Mouse (Mus musculus) G1E (cell line): ENCODE results near the gene Emc8. TPM values are rescaled to one million over a fixed set of nuclear protein-coding genes. Genes with fewer than 3 reads are reported as not detected.

Experiments
- ATAC-seq: 2 replicates; pipeline ENCODE4 v1.8.0; 2016; ENCODE audit warnings: mild to moderate bottlenecking; ENCODE audit not compliant: insufficient number of reproducible peaks, poor library complexity, low FRiP score, severe bottlenecking; ENCODE audit errors: extremely low read depth
- DNase-seq: peaks from one replicate; pipeline ENCODE4 v3.0.0; 2012; ENCODE audit warnings: low spot score
- H3K27me3 ChIP-seq: 2 replicates; pipeline ENCODE4 v1.6.1; 2012; ENCODE audit warnings: mild to moderate bottlenecking, low read length, inconsistent platforms; ENCODE audit not compliant: insufficient read depth
- H3K36me3 ChIP-seq: replicated peaks from 2 replicates; pipeline ENCODE3; 2012; ENCODE audit warnings: mild to moderate bottlenecking, inconsistent platforms
- H3K4me1 ChIP-seq: 2 replicates; pipeline ENCODE4 v1.6.1; 2012; ENCODE audit warnings: low read depth, low read length, inconsistent platforms, mixed read lengths; ENCODE audit not compliant: insufficient read depth
- H3K4me3 ChIP-seq: 2 replicates; pipeline ENCODE4 v1.5.1; 2012; ENCODE audit warnings: low read depth, mild to moderate bottlenecking, inconsistent platforms, low read length, moderate library complexity, mixed read lengths
- H3K9me3 ChIP-seq: replicated peaks from 2 replicates; pipeline ENCODE4 v1.6.1; 2012; ENCODE audit warnings: inconsistent platforms
- CTCF ChIP-seq: IDR thresholded peaks from 2 replicates; pipeline ENCODE4 v1.5.1; 2012; ENCODE audit warnings: low read depth, low read length, inconsistent platforms, mixed read lengths
- GATA1 ChIP-seq: IDR thresholded peaks from 2 replicates; pipeline ENCODE4 v1.6.1; 2012; ENCODE audit warnings: borderline replicate concordance, low read length, inconsistent platforms, mixed read lengths
- GATA2 ChIP-seq: IDR thresholded peaks from 2 replicates; pipeline ENCODE4 v1.6.1; 2012; ENCODE audit warnings: low read depth, low read length, inconsistent platforms, borderline replicate concordance
- POLR2AphosphoS5 ChIP-seq: IDR thresholded peaks from 2 replicates; pipeline ENCODE4 v1.6.1; 2012; ENCODE audit warnings: low read depth, low read length, inconsistent platforms; ENCODE audit not compliant: insufficient replicate concordance
- TAL1 ChIP-seq: conservative IDR thresholded peaks from 2 replicates; pipeline ENCODE4 v1.6.1; 2012; ENCODE audit warnings: low read depth, low read length, inconsistent platforms, mixed read lengths
- polyA plus RNA-seq: library from polyadenylated mRNA; stranded (reverse); fragments of >175 nt; gene quantifications from 2 replicates; pipeline ENCODE4 v1.2.3, GENCODE M21; 2012
- total RNA-seq, 2 experiments: library from RNA; stranded (forward) in 1 of 2; stranded (reverse) in 1 of 2; fragments of 200-1000 nt in 1 of 2; fragments of >200 nt in 1 of 2; fragmentation: Nextera tagmentation in 1 of 2; gene quantifications; 2 replicates each; pipeline ENCODE4 v1.2.3; 2014 to 2017

The Emc8 gene
- total and polyA plus RNA-seq, 3 experiments, result 18.7 to 89.7 (median 41.6) TPM

GRCm38 (mm10) chr8:120697154-120697978, 29.0 kb upstream of the Emc8 start:
- no peaks in the 10 kb centered on the region for H3K27me3 ChIP-seq
- DNase-seq (no peak), ATAC-seq (no peak)
- no peaks in the 10 kb centered on the region for H3K4me1 ChIP-seq
- H3K36me3 ChIP-seq, result no peaks in the 10 kb centered on the region
- H3K9me3 ChIP-seq, result peaks cover 28% of the 10 kb centered on the region
- H3K4me3 ChIP-seq, result no peak overlapping the region
- TF ChIP-seq GATA2 (no peak), GATA1 (no peak), CTCF (no peak), TAL1 (no peak), POLR2AphosphoS5 (no peak)

GRCm38 (mm10) chr8:120696401-120697153, 28.2 kb upstream of the Emc8 start:
- Histone ChIP-seq H3K27me3 (no peaks in the 10 kb centered on the region), H3K4me1 (no peaks in the 10 kb centered on the region), H3K4me3 (no peak overlapping the region), H3K9me3 (peaks cover 25% of the 10 kb centered on the region), H3K36me3 (no peaks in the 10 kb centered on the region)
- no peak for ATAC-seq
- no peak for DNase-seq
- TF ChIP-seq GATA2 (no peak), TAL1 (no peak), CTCF (no peak), POLR2AphosphoS5 (no peak), GATA1 (no peak)

GRCm38 (mm10) chr8:120693861-120694493, 25.6 kb upstream of the Emc8 start:
- H3K9me3 ChIP-seq, result peaks cover 24% of the 10 kb centered on the region
- DNase-seq (no peak), ATAC-seq (no peak)
- no peak for TF ChIP-seq TAL1
- no peak for TF ChIP-seq GATA1
- no peak for TF ChIP-seq POLR2AphosphoS5
- H3K4me3 ChIP-seq, result no peak overlapping the region
- H3K36me3 ChIP-seq, result no peaks in the 10 kb centered on the region
- no peaks in the 10 kb centered on the region for H3K27me3 ChIP-seq
- H3K4me1 ChIP-seq, result no peaks in the 10 kb centered on the region

GRCm38 (mm10) chr8:120692934-120693333, 24.6 kb upstream of the Emc8 start:
- Histone ChIP-seq H3K27me3 (no peaks in the 10 kb centered on the region), H3K36me3 (no peaks in the 10 kb centered on the region)

GRCm38 (mm10) chr8:120688511-120688910, 20.1 kb upstream of the Emc8 start:
- H3K27me3 ChIP-seq, result no peaks in the 10 kb centered on the region
- DNase-seq, result no peak
- peaks cover 3% of the 10 kb centered on the region; the same call in 1 of the 2 replicates for H3K4me1 ChIP-seq
- TF ChIP-seq POLR2AphosphoS5, result no peak
- no peak for TF ChIP-seq GATA1
- no peak for TF ChIP-seq CTCF
- no peak for TF ChIP-seq TAL1
- no peak for TF ChIP-seq GATA2
- no peak for ATAC-seq
- H3K36me3 ChIP-seq, result no peaks in the 10 kb centered on the region
- H3K4me3 ChIP-seq, result no peak overlapping the region
- peaks cover 6% of the 10 kb centered on the region for H3K9me3 ChIP-seq

More at GRCm38 (mm10) chr8:120692934-120693333, 24.6 kb upstream of the Emc8 start:
- no peaks in the 10 kb centered on the region for H3K4me1 ChIP-seq
- TF ChIP-seq POLR2AphosphoS5, result no peak
- no peak for TF ChIP-seq CTCF
- TF ChIP-seq GATA2, result no peak
- TF ChIP-seq TAL1, result no peak
- TF ChIP-seq GATA1, result no peak
- ATAC-seq (no peak), DNase-seq (no peak)
- no peak overlapping the region for H3K4me3 ChIP-seq
- H3K9me3 ChIP-seq, result peaks cover 24% of the 10 kb centered on the region

- no peak for ATAC-seq
- H3K27me3 ChIP-seq, result no peaks in the 10 kb centered on the region
- TF ChIP-seq POLR2AphosphoS5 (no peak), CTCF (no peak), TAL1 (no peak), GATA2 (no peak), GATA1 (no peak)
Measured at GRCm38 (mm10) chr8:120687786-120688185, 19.4 kb upstream of the Emc8 start.

More at GRCm38 (mm10) chr8:120687786-120688185, 19.4 kb upstream of the Emc8 start:
- Histone ChIP-seq H3K4me3 (no peak overlapping the region), H3K4me1 (peaks cover 5% of the 10 kb centered on the region; the same call in 1 of the 2 replicates), H3K9me3 (peaks cover 6% of the 10 kb centered on the region), H3K36me3 (no peaks in the 10 kb centered on the region)
- DNase-seq, result no peak
